Mouse (Mus musculus) 3T3-L1 (cell line): Measurements from ENCODE around the gene Dnajb2.

Source experiments
- DNase-seq: peaks from one replicate; pipeline ENCODE4 v3.0.0-alpha.2; 2015; ENCODE audit warnings: low read depth, low spot score

The Dnajb2 gene

DNA sequence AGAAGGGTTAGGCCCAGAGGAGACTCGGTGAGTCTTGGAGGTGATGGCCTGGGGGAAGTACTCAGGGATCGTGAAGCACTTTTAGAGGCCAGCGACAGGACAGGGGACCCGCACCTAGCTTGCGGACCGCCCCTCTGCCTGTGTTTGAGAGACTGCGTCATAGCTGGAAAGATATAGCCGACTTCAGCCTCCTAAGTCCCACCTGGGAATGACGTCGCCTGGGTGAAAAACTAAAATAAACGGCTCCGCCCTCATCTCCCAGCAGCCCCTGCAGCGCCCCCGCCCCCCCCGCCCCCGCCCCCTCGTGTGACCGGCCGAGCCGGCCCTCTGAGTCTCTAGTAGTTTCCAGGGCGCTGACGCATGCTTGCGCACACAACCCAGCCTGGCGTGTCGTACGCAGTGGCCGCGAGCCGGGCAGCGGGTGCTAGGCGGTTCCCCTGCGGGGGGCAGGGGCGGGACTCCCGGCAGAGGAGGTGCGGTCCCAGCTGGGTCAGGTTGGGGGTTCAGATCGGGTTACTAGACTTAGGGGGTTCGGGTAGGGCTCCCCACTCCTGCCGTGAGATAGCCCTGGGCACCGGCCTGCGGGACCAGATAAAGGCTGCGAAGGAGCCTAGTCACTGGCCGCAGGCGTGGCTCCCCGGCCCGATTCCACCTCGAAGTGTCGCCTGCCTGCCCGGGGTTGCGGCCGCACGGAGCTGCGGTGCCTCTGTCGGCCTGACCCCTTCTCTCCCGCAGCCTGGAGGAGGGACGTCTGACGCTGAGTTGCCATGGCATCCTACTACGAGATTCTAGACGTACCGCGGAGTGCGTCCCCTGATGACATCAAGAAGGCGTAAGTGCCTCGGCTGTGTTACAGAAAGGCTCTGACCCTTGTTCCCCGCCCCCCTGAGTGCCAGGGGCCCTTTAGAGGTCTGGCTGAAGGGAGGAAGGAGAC is at the start of gene Dnajb2:
Gene Dnajb2, plus strand, starts transcription at position 290 of the 934 bp plus-strand sequence.
- peak; percentile 86 for DNase-seq

DNA sequence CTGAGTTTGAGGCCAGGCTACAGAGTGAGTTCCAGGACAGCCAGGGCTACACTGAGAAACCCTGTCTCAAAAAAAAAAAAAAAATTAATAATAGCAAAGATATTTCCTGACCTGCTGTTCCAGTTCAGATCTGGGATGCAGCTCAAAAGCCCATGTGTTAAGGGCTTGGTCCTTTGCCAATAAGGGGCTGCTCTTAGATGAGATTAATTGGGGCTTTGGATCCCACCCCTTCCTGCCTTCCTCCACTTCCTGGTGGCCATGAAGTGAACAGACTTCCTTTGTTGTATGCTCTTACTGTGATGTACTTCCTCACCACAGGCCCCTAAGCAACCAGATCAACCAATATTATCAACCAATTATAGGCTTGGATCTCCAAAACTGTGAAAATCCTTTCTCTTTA is 49.1 kb upstream of the Dnajb2 start:
- DNase-seq: no peak

DNA sequence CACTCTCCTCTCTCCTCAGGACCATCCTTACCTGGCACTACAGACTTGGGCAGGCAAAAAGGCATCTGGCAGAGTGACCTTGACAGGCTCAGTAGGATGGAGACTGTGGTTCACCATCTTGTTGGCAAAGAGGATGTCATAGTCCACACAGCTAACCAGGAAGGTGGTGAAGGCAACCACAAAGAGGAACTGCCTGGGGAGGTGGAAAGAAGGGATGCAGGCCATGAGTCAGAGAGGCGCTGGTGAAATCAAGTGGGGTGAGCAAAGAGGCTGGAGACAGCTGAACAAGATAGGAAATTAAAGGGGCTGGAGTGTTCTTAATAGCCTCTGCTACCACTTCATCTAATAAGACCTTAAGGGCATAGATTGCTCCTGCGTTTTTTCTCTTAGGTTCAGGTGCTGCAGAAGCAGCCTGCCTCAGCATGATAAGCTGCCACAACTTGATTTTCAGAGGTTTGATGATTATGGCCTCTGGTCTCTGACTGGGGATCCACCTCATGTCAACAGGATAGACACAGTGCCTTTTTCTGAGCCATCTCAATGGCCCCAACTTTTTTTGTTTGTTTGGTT is 48.2 kb upstream of the Dnajb2 start:
- no peak for DNase-seq

DNA sequence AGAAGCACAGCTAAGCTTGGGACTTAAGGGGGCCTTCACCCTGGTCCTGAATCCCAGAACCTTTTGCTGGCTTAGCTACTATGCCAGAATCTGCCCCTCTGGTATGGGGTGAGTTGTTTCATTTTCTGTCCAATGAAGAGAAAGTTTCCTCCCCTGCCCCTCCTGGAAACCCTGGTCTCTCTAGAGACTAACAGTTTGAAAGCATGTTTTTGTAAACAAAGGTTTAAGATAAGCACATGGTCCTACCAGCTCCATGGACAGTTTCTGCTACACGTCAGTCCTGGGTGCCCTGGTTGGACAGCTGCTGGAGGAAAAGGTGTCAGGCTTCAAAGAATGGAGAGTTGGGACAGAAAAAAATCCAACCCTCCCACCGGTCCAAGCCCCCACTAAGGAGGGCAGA is 45.6 kb upstream of the Dnajb2 start:
- no peak for DNase-seq

DNA sequence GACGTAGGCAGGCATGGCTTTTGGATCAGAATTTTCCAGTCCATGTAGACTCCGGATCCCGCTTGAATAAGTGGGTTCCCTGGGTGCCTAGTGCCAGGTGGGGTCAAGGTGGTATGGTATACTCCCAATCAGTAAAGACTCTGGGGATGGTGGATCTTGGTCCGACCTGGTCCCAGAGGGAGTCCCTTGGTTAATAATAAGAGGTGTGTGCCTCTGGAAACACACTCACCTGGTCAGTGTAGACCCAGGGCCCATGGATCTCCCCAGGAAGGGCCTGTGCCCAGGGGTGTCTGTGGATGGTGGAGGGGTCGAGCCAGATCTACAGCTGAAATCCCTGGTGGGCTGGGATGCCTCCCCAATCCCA is 45.0 kb upstream of the Dnajb2 start:
- no peak for DNase-seq

DNA sequence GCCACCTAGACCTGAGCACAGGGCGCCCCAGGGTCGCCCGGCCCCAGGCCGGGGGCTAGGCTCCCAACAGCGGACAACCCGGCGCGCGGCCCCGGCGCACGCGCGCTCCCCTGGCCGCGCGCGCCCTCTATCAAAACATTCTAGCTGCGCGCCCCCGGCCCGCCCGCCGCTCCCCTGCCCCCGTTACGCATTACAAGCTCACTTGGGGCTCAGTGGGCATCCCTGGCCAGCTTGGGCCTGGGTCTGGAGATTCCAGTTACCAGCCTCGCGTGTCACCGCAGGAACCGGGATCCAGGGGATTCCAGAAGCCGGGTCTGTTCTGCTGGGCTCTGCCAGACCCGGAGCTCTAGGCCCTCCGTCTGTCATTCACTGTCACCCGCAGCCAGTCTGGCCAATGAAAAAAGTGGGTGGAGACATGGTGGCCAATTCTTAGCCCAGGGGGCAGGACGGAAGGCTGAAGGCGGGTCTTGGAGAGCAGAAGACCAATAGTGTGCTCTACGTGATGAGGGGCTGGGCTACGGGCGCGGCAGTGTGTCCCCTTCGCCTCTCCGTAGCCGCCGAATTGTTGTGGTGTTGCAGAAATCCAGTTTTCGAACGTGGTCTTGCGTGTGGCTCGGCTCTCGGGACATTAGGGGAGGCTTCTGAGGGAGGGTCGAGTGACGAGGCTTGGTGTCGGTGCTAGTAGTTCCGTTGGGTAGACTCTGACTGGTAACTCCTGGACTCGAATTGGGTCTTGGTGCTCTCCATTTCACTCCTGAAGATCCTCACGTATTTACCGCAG is 44.4 kb upstream of the Dnajb2 start, which contains the start of the genes Ankzf1 and Atg9a:
Gene Ankzf1, plus strand, starts transcription at position 530 of the 781 bp plus-strand sequence.
Gene Atg9a, minus strand, starts transcription at position 575 of the 781 bp plus-strand sequence.
- peak; percentile 99 for DNase-seq

DNA sequence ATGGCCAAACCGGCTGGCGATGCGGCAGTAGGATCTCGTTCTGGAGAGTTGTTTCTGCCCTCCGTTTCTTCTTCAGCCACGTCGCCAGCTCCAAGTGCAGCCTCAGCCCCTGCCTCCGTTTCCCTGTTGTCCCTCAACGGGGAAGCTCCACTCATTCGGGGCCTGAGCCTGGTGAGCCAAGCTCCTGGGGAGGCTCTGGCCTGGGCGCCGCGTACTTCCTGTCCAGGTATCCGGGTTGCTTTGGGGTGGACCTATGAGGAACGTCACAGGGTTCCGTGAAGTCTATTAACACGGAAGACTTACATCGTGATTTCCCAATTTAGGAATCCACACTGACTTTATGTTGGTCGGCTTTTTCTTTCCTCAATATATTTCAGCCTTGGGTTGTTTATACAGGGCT is 43.8 kb upstream of the Dnajb2 start:
- peak; percentile 73 for DNase-seq

DNA sequence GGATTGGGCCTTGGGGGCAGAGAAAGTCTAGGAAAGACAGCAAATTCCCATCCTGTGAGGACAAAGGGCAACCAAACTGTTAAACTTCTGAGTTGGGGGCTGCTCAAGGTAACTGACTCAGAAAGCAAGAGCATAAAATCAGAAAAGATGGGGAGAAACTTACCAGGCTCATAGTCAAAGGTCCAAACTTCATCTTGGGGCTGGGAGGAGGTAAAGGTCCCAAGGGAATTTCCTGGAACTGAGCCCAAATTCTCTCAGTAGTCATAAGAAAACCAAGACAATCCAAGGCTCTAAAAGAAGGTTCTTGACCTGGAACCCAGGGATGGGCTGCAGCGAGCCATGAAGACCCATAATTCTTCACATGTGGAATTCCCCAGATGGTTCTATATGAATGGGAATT is 35.0 kb upstream of the Dnajb2 start:
- peak; percentile 29 for DNase-seq

DNA sequence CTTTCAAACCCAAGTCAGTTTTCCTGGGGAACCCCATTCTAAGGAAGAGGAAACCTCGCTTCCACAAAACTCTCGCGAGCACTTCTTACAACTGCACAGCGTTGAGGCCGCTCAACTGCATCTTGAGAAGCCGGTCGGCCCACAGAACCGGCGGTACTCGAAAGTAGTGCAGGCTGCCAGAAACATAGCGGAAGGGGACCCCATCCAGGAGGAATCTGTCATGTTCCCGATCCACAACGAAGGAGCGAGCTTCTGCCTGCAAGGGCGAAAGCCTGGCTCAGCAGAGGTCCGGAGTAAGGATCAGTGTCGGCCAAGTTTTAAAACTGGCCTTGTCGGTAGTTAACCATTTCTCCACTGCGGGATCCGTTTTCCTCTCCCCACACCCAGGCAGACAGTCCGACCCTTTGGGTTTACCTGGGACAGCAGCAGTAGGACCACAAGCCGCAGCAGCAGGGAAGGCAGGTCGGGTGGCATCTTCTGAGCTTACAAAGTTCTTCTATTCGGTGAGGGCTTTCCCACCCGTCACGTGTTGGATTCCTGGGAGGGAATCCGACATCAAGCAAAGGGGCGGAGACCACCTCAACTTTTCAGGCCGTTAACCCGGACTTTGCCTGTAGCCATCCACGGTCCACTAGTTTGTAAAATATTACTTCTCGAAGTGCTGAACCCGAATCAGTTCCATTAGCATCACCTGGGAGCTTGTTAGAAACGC is 27.1 kb upstream of the Dnajb2 start:
- peak; percentile 68 for DNase-seq

DNA sequence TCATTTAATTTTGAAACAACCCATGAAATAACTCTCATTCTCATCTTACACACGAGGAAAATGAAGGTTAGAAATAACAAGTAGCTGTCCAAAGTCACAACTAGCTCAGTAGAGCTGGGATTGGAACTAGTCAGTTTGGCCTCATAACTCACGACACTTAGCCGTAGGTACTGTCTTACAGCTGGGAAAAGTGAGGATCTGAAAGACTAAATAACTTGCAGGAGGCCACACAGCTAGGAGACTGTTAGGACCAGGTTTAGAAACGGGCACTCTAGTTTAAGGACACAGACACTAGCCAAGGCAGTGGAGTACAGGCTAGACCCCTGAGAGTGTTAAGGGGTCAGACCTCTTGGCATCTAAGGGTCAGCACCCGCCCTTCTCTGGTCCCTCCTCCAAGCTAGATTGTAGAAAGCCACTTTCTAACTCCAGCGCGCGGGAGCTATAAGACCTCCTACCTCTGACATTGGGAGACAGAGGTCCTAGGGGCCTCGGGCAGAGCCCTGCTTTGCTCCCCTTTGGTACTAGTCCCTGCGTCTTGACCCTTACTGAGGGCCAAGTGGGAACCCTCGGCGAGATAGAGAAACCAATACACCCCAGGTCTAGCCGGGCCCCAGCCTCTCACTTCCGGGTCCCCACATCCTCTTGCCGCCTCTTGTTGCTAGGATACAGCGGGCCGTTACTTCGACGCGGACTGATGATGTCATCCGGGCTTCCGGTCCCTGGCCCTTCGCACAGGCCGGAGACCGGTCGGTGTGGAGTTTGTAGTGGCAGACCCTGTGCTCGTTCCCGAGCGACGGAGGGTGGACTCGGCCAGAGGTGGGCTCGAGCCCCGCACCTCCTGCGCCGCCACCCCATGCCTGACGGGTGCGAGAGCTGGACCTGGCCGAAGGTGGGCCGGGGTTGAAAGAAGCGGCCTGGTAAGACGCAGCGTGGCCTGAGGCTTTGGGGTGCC is 25.8 kb upstream of the Dnajb2 start, which contains the start of the genes Glb1l and Stk16:
Gene Glb1l, minus strand, starts transcription at position 678 of the 952 bp plus-strand sequence.
Gene Stk16, plus strand, starts transcription at position 703 of the 952 bp plus-strand sequence.
- DNase-seq: peak; percentile 97

DNA sequence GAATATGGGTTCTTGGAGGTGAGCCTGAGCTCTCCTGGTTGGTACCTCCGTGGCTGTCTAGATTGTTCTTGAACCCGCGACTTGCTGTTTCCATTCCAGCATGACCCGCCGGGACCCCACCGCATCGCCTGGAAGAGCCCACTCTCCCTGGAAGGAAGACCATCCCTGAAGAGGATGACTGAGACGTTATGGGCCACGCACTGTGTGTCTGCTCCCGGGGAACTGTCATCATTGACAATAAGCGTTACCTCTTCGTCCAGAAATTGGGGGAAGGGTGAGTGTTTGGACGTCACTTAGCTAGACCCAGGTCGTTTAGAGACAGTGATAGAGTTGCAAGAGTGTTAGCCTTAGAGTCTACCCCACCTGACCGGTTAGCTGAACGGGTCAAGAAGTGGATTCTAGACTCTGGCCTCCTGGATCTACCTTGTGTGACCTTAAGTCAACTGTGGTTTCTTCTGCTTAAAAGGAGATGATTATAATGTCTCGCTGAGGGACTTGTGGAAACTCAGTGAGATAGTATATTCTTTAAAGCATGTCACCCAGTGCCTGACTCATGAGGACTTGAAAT is 25.0 kb upstream of the Dnajb2 start:
- DNase-seq: no peak

DNA sequence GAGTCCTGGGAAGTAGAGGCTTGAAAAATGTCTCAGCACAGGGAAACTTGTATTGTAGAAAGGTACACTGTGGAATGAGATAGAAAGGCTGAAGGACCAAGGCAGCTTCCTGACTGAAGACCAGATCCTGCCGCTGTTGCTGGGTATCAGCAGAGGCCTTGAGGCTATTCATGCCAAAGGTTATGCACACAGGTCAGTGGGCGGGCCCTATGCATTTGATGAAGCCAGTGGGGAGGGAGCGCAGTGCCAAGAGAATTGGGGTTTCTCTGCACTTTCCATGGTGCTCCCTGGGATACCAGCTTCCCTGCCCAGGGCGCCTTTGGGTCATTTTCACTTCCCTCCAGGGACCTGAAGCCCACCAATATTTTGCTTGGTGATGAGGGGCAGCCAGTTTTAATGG is 23.7 kb upstream of the Dnajb2 start:
- DNase-seq: no peak

DNA sequence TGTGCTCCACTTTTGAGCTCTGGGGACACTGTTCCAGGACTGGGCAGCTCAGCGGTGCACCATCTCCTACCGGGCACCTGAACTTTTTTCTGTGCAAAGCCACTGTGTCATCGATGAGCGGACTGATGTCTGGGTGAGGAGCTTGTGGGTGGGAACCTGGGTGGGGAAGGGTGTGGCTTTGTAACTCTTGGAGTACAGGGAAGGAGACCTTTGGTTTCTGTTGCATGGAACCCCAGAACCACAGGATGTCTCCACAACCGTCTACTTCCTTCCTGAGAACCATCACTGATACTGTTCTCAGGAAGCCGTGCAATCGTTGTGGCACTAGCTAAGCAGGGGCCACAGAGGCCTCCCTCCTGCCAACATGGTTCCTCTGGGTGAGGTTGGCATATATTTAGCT is 23.1 kb upstream of the Dnajb2 start:
- DNase-seq: no peak

DNA sequence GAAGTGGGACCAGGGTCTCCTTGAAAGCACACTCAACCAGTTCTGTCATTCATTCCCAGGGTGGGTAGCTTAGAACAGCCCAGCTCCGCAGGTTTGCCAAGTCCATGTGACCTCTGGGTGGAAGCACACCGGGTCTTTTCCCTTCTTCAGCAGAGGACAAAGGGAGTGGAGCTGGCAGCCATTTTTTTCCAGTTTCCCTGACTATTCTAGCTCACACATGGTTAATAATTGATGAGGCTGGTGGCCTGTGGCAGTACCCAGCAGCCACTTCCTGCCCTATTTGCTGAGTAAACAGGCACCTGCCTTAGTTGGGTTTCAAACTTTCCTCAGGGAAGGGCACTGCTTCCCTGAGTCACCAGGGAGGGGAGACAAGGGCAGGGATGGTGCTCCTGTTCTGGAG is 21.8 kb upstream of the Dnajb2 start:
- DNase-seq: no peak

DNA sequence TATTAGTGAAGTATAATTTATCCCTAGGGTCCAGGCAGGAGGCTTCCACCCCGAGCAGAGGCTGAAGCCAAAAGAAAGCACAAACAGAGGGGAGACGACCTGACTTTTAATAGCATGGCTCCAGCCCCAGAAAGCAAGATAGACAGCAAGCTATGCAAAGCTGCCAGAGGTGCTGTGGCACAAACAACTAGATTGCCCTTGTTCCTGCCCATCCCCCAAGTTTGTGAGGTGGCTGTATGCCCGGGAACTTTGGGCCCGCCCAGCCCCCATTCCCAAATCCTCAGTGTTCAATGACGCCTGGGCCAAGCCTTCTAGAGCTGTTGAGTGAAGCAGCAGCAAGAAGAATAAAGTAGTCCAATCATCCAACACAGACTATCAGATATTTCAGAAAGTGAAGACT is 21.3 kb upstream of the Dnajb2 start:
- DNase-seq: no peak

DNA sequence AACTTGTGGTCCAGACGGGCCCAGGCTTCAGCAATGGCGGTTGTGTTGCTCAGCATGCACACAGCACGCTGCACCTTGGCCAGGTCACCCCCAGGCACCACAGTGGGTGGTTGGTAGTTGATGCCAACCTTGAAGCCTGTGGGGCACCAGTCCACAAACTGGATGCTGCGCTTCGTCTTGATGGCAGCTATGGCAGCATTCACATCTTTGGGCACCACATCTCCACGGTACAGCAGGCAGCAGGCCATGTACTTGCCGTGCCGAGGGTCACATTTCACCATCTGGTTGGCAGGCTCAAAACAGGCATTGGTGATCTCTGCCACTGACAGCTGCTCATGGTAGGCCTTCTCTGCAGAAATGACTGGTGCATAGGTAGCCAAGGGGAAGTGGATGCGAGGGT is 20.4 kb upstream of the Dnajb2 start:
- no peak for DNase-seq

DNA sequence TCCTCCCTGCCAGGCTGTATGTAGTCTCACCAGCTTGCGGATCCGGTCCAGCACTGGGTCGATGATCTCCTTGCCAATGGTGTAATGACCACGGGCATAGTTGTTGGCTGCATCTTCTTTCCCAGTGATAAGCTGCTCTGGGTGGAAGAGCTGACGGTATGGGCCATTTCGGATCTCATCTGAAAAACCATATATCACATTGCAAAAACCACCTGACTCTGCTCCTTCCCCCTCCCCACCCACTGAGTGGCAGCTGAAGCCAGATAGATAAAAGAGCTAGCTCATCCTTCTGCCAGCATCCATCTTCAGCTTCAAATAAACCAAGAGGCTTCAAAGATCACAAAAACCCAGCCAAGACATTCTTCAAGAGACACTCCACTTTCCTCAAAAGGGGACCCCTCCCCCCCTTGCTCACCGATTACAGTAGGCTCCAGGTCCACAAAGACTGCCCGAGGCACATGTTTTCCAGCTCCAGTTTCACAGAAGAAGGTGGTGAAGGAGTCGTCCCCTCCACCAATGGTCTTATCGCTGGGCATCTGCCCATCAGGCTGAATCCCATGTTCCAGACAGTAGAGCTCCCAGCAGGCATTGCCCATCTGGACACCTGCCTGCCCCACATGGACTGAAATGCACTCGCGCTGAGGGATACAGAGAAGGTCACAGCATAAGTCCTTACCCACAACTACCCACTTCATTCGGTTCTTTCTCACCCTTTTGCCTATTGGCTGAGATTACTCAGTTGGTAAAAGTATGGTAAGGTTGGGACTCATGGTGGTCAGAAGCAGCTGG is 19.2 kb upstream of the Dnajb2 start:
- no peak for DNase-seq

DNA sequence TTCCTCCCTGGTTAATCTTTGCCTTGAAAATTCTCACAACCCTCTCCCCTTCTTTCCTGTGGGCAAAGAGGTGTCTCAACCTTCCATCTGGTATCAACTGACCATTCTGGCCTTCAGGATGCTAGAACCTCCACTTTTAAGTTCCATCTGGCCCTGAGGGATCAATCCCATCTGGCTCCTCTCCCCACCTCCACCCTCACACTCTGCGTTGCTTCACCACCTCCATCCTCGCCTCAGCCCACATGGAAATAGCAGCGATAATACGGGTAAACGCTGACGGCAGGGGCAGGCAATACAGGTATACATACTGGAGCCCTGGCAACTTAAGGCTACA is 18.3 kb upstream of the Dnajb2 start:
- no peak for DNase-seq
